Mouse (Mus musculus): Measurements from ENCODE around the gene Xpo6. TPM values are rescaled to one million over a fixed set of nuclear protein-coding genes. Genes with fewer than 3 reads are reported as not detected.

Gene Xpo6
- polyA plus RNA-seq, 1 experiment from 2014 or later = 20.0 TPM

GRCm38 (mm10) chr7:126089782-126090181 is 110.5 kb downstream of the Xpo6 start:
- peak; percentile 87 for TF ChIP-seq CTCF (IDR thresholded peaks at IDR 0.05; ENCODE audit: low read depth)
- Histone ChIP-seq H3K9me3 (ENCODE audit: control insufficient read depth) (no peaks in the 10 kb centered on the region), H3K27me3 (replicated peaks; ENCODE audit: control insufficient read depth, insufficient read depth, low read length) (no peaks in the 10 kb centered on the region), H3K27ac (ENCODE audit: low read depth, low read length) (no peak overlapping the region), H3K4me1 (replicated peaks; ENCODE audit: control insufficient read depth, insufficient read depth, low read length) (0 out of 2 replicates have a peak, but pooled peaks cover 2% of the 10 kb centered on the region), H3K36me3 (ENCODE audit: control insufficient read depth, insufficient read depth) (no peaks in the 10 kb centered on the region), H3K4me3 (ENCODE audit: low read depth, low read length) (no peak overlapping the region), H3K9ac (ENCODE audit: low read depth, low read length) (no peak overlapping the region), H3K4me2 (replicated peaks; ENCODE audit: low read depth) (no peak overlapping the region)
- no peak for ATAC-seq
- WGBS = 18% methylated on average over 6 of the region's 6 CpGs

DNA sequence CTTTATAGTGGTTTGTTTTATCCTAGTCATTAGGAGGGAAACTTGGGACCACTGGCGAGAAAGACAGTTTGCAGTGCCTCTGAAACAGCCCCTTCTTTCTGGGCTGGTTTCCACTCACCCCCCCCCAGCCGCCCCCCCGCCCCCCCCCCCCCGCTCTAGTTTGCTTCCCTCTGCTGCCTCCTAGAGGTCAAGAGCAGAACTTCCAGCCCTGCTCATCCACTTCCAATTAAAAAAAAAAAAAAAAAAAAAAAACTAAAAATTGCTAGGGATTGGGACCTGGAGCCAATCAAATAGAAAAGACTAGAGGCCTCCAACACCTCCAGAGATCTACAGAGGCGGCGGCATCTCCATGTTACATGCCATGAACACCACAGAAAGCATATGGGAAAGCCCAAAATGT is 112.1 kb downstream of the Xpo6 start:
- no peak overlapping the region for H3K27ac ChIP-seq (ENCODE audit: low read depth, low read length)
- WGBS = 37% methylated on average over 3 of the region's 6 CpGs
- ATAC-seq = no peak
- H3K9me3 ChIP-seq (ENCODE audit: control insufficient read depth) = no peaks in the 10 kb centered on the region
- TF ChIP-seq CTCF (IDR thresholded peaks at IDR 0.05; ENCODE audit: low read depth) = peak; percentile 46
- H3K9ac ChIP-seq (ENCODE audit: low read depth, low read length) = no peak overlapping the region
- H3K4me3 ChIP-seq (ENCODE audit: low read depth, low read length) = no peak overlapping the region
- 0 out of 2 replicates have a peak, but pooled peaks cover 2% of the 10 kb centered on the region for H3K4me1 ChIP-seq (replicated peaks; ENCODE audit: control insufficient read depth, insufficient read depth, low read length)
- H3K4me2 ChIP-seq (replicated peaks; ENCODE audit: low read depth) = no peak overlapping the region
- H3K36me3 ChIP-seq (ENCODE audit: control insufficient read depth, insufficient read depth) = no peaks in the 10 kb centered on the region
- peaks cover 6% of the 10 kb centered on the region; the same call in 1 of the 2 replicates for H3K27me3 ChIP-seq (replicated peaks; ENCODE audit: control insufficient read depth, insufficient read depth, low read length)

- Histone ChIP-seq H3K9ac (ENCODE audit: low read depth, low read length) (no peak overlapping the region), H3K4me3 (ENCODE audit: low read depth, low read length) (no peak overlapping the region), H3K4me2 (replicated peaks; ENCODE audit: low read depth) (no peak overlapping the region), H3K9me3 (ENCODE audit: control insufficient read depth) (no peaks in the 10 kb centered on the region), H3K27ac (ENCODE audit: low read depth, low read length) (no peak overlapping the region), H3K4me1 (replicated peaks; ENCODE audit: control insufficient read depth, insufficient read depth, low read length) (0 out of 2 replicates have a peak, but pooled peaks cover 2% of the 10 kb centered on the region), H3K27me3 (replicated peaks; ENCODE audit: control insufficient read depth, insufficient read depth, low read length) (peaks cover 12% of the 10 kb centered on the region), H3K36me3 (ENCODE audit: control insufficient read depth, insufficient read depth) (no peaks in the 10 kb centered on the region)
- ATAC-seq = no peak
- 62% methylated on average over 10 of the region's 10 CpGs for WGBS
- TF ChIP-seq CTCF (IDR thresholded peaks at IDR 0.05; ENCODE audit: low read depth) = no peak
Observed at GRCm38 (mm10) chr7:126087602-126088001, 112.7 kb downstream of the Xpo6 start.

DNA sequence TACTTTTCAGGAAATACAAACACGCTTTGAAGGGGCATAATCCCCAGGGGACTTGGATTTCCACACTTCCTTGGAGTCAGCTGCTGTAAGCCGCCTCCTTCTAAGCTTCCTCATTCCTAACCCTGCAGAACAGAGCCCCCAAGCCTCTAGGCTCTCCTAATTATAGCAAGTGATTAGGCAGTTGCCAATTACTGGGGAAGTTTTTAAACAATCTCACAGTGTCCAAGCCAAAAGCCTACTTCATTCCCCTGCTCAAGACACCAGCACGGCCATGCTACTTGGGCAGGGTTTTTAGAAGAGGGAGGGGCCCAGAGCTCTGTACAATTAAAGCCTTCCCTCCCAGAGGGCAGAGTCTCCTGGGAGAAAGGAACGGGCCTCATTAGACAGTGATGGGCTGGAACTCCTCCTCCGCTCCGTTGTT is 114.0 kb downstream of the Xpo6 start:
- 0 out of 2 replicates have a peak, but pooled peaks cover 2% of the 10 kb centered on the region for H3K4me1 ChIP-seq (replicated peaks; ENCODE audit: control insufficient read depth, insufficient read depth, low read length)
- peaks cover 24% of the 10 kb centered on the region for H3K27me3 ChIP-seq (replicated peaks; ENCODE audit: control insufficient read depth, insufficient read depth, low read length)
- no peak for ATAC-seq
- H3K9me3 ChIP-seq (ENCODE audit: control insufficient read depth) = no peaks in the 10 kb centered on the region
- no peak overlapping the region for H3K27ac ChIP-seq (ENCODE audit: low read depth, low read length)
- H3K4me2 ChIP-seq (replicated peaks; ENCODE audit: low read depth) = no peak overlapping the region; the same call in 1 of the 2 replicates
- no peak overlapping the region for H3K9ac ChIP-seq (ENCODE audit: low read depth, low read length)
- no peaks in the 10 kb centered on the region for H3K36me3 ChIP-seq (ENCODE audit: control insufficient read depth, insufficient read depth)
- WGBS = 14% methylated on average over 6 of the region's 6 CpGs
- TF ChIP-seq CTCF (IDR thresholded peaks at IDR 0.05; ENCODE audit: low read depth) = no peak
- H3K4me3 ChIP-seq (ENCODE audit: low read depth, low read length) = no peak overlapping the region

- H3K9ac ChIP-seq (ENCODE audit: low read depth, low read length) = no peak overlapping the region
- ATAC-seq = no peak
- WGBS = 92% methylated on average over 9 of the region's 9 CpGs
- H3K9me3 ChIP-seq (ENCODE audit: control insufficient read depth) = no peaks in the 10 kb centered on the region
- H3K36me3 ChIP-seq (ENCODE audit: control insufficient read depth, insufficient read depth) = no peaks in the 10 kb centered on the region
- peaks cover 36% of the 10 kb centered on the region for H3K27me3 ChIP-seq (replicated peaks; ENCODE audit: control insufficient read depth, insufficient read depth, low read length)
- TF ChIP-seq CTCF (IDR thresholded peaks at IDR 0.05; ENCODE audit: low read depth) = no peak
- no peak overlapping the region for H3K27ac ChIP-seq (ENCODE audit: low read depth, low read length)
- H3K4me2 ChIP-seq (replicated peaks; ENCODE audit: low read depth) = no peak overlapping the region
- H3K4me3 ChIP-seq (ENCODE audit: low read depth, low read length) = no peak overlapping the region
- H3K4me1 ChIP-seq (replicated peaks; ENCODE audit: control insufficient read depth, insufficient read depth, low read length) = 0 out of 2 replicates have a peak, but pooled peaks cover 2% of the 10 kb centered on the region
Observed at GRCm38 (mm10) chr7:126085154-126085553, 115.1 kb downstream of the Xpo6 start.

GRCm38 (mm10) chr7:126083980-126084348 is 116.3 kb downstream of the Xpo6 start:
- H3K9me3 ChIP-seq (ENCODE audit: control insufficient read depth) = no peaks in the 10 kb centered on the region
- no peak overlapping the region for H3K4me3 ChIP-seq (ENCODE audit: low read depth, low read length)
- H3K4me2 ChIP-seq (replicated peaks; ENCODE audit: low read depth) = no peak overlapping the region
- no peaks in the 10 kb centered on the region for H3K36me3 ChIP-seq (ENCODE audit: control insufficient read depth, insufficient read depth)
- 0 out of 2 replicates have a peak, but pooled peaks cover 2% of the 10 kb centered on the region for H3K4me1 ChIP-seq (replicated peaks; ENCODE audit: control insufficient read depth, insufficient read depth, low read length)
- 28% methylated on average over 4 of the region's 4 CpGs for whole genome bisulfite sequencing
- no peak for ATAC-seq
- no peak for TF ChIP-seq CTCF (IDR thresholded peaks at IDR 0.05; ENCODE audit: low read depth)
- no peak overlapping the region for H3K9ac ChIP-seq (ENCODE audit: low read depth, low read length)
- no peak overlapping the region for H3K27ac ChIP-seq (ENCODE audit: low read depth, low read length)
- peaks cover 39% of the 10 kb centered on the region for H3K27me3 ChIP-seq (replicated peaks; ENCODE audit: control insufficient read depth, insufficient read depth, low read length)
